Mouse (Mus musculus) intestine, embryonic 14.5 days (tissue): ENCODE measurements at regions not wholly inside any gene's neighbourhood (a gene's known extent, or its start where the extent isn't known, plus 50 kb on each side); places are given as distances from the start of the nearest gene placed in this dataset.
A peak's percentile ranks its signal among the peaks of the same experiment; 100 is the strongest.
"Not testable (repeated sequence)": the region's sequence is repeated elsewhere in the genome, so short reads cannot be mapped to it uniquely, and the experiment has no call there.

Experiments
- ATAC-seq: fragments of 200-750 bp; cut with Nextera tagmentation; replicated peaks from 2 replicates; pipeline ENCODE4 v1.8.0; 2017; ENCODE audit warnings: low read depth, moderate number of reproducible peaks, moderate TSS enrichment, moderate library complexity; ENCODE audit not compliant: low FRiP score, low TSS enrichment
- DNase-seq: peaks from one replicate; pipeline ENCODE4 v3.0.0-alpha.2; 2018; ENCODE audit warnings: low spot score
- H3K27ac ChIP-seq: fragments of 300-500 bp; sonication (generic); 2 replicates; pipeline ENCODE4 v1.5.1; 2014; ENCODE audit warnings: low read depth, mild to moderate bottlenecking, control low read depth
- H3K27me3 ChIP-seq: fragments of 300-500 bp; sonication (generic); replicated peaks from 2 replicates; pipeline ENCODE4 v1.6.1; 2014; ENCODE audit warnings: low read length, control low read depth; ENCODE audit not compliant: control insufficient read depth, insufficient read depth
- H3K36me3 ChIP-seq: fragments of 300-500 bp; sonication (generic); 2 replicates; pipeline ENCODE4 v1.6.1; 2014; ENCODE audit warnings: low read length, control low read depth; ENCODE audit not compliant: control insufficient read depth, insufficient read depth
- H3K4me1 ChIP-seq: fragments of 300-500 bp; sonication (generic); replicated peaks from 2 replicates; pipeline ENCODE4 v1.6.1; 2014; ENCODE audit warnings: low read length, control low read depth, mixed read lengths; ENCODE audit not compliant: control insufficient read depth, insufficient read depth
- H3K4me2 ChIP-seq: fragments of 300-500 bp; sonication (generic); 2 replicates; pipeline ENCODE4 v1.6.1; 2014; ENCODE audit warnings: low read length
- H3K4me3 ChIP-seq: fragments of 300-500 bp; sonication (generic); 2 replicates; pipeline ENCODE4 v1.5.1; 2014; ENCODE audit warnings: low read depth, low read length, control low read depth, mixed read lengths
- H3K9ac ChIP-seq: fragments of 300-500 bp; sonication (generic); 2 replicates; pipeline ENCODE4 v1.6.1; 2014; ENCODE audit warnings: mild to moderate bottlenecking, low read length
- H3K9me3 ChIP-seq: fragments of 300-500 bp; sonication (generic); 2 replicates; pipeline ENCODE4 v1.6.1; 2016; ENCODE audit warnings: low read length, control low read depth; ENCODE audit not compliant: control insufficient read depth
- WGBS: fragments of 180-500 bp; shearing (Covaris S2); extraction: QIAGEN DNeasy Blood & Tissue Kit; methylation state at CpG from one replicate; pipeline ENCODE4 v1.1.7; 2014; 5-methylcytosine and 5-hydroxymethylcytosine counted together

GRCm38 (mm10) chr13:111309848-111310692 is 55.3 kb downstream of the Actbl2 start:
- Histone ChIP-seq H3K9me3 (no peaks in the 10 kb centered on the region; the same call in 1 of the 2 replicates), H3K4me3 (no peak overlapping the region), H3K4me2 (no peak overlapping the region), H3K4me1 (no peaks in the 10 kb centered on the region), H3K27ac (no peak overlapping the region), H3K9ac (no peak overlapping the region), H3K27me3 (no peaks in the 10 kb centered on the region), H3K36me3 (no peaks in the 10 kb centered on the region)
- no peak for ATAC-seq
- 70% methylated on average over 14 of the region's 14 CpGs for WGBS
- no peak for DNase-seq

GRCm38 (mm10) chr13:111310693-111311045 is 55.9 kb downstream of the Actbl2 start:
- H3K4me3 ChIP-seq, result no peak overlapping the region
- no peak overlapping the region for H3K27ac ChIP-seq
- WGBS, result 94% methylated on average over 1 of the region's 1 CpGs
- no peak overlapping the region for H3K4me2 ChIP-seq
- no peaks in the 10 kb centered on the region for H3K27me3 ChIP-seq
- H3K9ac ChIP-seq, result no peak overlapping the region
- no peak for DNase-seq
- no peaks in the 10 kb centered on the region for H3K4me1 ChIP-seq
- ATAC-seq, result no peak
- no peaks in the 10 kb centered on the region; the same call in 1 of the 2 replicates for H3K9me3 ChIP-seq
- H3K36me3 ChIP-seq, result no peaks in the 10 kb centered on the region

- ATAC-seq, H3K4me3 ChIP-seq, H3K27me3 ChIP-seq, H3K9me3 ChIP-seq, H3K4me1 ChIP-seq, H3K27ac ChIP-seq, DNase-seq, H3K36me3 ChIP-seq, H3K9ac ChIP-seq, H3K4me2 ChIP-seq: not testable (repeated sequence)
- 85% methylated on average over 3 of the region's 3 CpGs for WGBS
These were observed 58.7 kb downstream of the Actbl2 start for GRCm38 (mm10) chr13:111313506-111313905.

DNA sequence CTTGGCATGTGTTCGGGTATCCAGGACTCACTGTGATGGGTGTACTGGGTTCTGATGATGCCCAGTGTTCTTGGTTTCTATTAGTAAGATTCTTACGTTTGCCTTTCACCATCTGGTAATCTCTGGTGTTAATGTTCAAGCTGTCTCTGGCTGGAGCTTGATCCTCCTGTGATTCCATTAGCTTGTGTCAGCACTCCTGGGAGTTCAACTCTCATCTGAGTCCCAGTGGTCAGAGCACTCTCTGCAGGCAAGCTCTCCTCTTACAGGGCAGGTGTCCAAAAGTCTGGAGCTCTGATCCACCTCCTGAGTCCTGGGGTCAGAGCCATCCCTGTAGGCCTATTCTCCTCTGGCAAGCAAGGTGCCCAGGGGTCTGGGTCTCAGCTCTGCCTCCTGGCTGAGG is 63.1 kb downstream of the Actbl2 start:
- not testable (repeated sequence) for H3K4me3 ChIP-seq, H3K4me2 ChIP-seq, H3K27me3 ChIP-seq, H3K36me3 ChIP-seq, DNase-seq, H3K9me3 ChIP-seq, ATAC-seq, H3K9ac ChIP-seq, H3K4me1 ChIP-seq, H3K27ac ChIP-seq
- 85% methylated on average over 2 of the region's 2 CpGs for WGBS

- Histone ChIP-seq H3K9ac (no peak overlapping the region), H3K9me3 (no peaks in the 10 kb centered on the region), H3K36me3 (no peaks in the 10 kb centered on the region), H3K4me2 (no peak overlapping the region), H3K27me3 (no peaks in the 10 kb centered on the region), H3K4me1 (0 out of 2 replicates have a peak, but pooled peaks cover 4% of the 10 kb centered on the region), H3K27ac (no peak overlapping the region), H3K4me3 (no peak overlapping the region)
- DNase-seq (no peak), ATAC-seq (no peak)
- WGBS, result 52% methylated on average over 8 of the region's 8 CpGs
These were observed 68.4 kb downstream of the Actbl2 start for GRCm38 (mm10) chr13:111323206-111323605.

- H3K27ac ChIP-seq, result 0 out of 2 replicates have a peak overlapping the region, but pooled peaks have one; percentile 23
- no peaks in the 10 kb centered on the region for H3K36me3 ChIP-seq
- 0 out of 2 replicates have a peak, but pooled peaks cover 4% of the 10 kb centered on the region for H3K4me1 ChIP-seq
- DNase-seq, result no peak
- 48% methylated on average over 16 of the region's 16 CpGs for WGBS
- H3K27me3 ChIP-seq, result no peaks in the 10 kb centered on the region
- no peak overlapping the region for H3K4me3 ChIP-seq
- ATAC-seq, result no peak
- no peak overlapping the region for H3K4me2 ChIP-seq
- no peak overlapping the region for H3K9ac ChIP-seq
- H3K9me3 ChIP-seq, result no peaks in the 10 kb centered on the region
These were observed 71.4 kb downstream of the Actbl2 start for GRCm38 (mm10) chr13:111326096-111326665.

DNA sequence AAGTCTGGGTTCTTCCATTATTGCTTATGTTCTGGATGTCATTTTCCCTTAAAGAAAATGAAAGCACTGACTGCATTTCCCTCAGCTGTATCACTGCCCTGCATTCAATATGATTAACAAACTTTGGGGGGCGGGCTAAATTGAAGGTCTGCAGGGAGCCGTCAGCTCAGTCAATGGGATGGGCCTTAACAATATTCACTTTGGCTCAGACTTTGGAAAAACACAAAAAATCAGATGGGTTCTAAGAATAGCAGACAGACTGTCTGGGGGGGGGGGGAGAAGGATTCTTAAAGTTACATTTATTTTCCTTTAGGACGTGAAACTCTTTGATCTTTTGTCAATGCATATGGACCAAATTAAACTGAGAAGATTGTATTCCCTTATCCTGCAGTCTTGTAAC is 78.2 kb downstream of the Actbl2 start:
- H3K9ac ChIP-seq, result no peak overlapping the region
- no peaks in the 10 kb centered on the region for H3K9me3 ChIP-seq
- peaks cover 11% of the 10 kb centered on the region; the same call in 1 of the 2 replicates for H3K4me1 ChIP-seq
- DNase-seq, result no peak
- H3K4me2 ChIP-seq, result no peak overlapping the region
- no peak overlapping the region for H3K27ac ChIP-seq
- no peaks in the 10 kb centered on the region for H3K27me3 ChIP-seq
- no peak overlapping the region for H3K4me3 ChIP-seq
- no peaks in the 10 kb centered on the region for H3K36me3 ChIP-seq
- WGBS, result 58% methylated on average over 3 of the region's 3 CpGs
- no peak for ATAC-seq

GRCm38 (mm10) chr13:111333851-111334250 is 79.0 kb downstream of the Actbl2 start:
- ATAC-seq, result peak; percentile 77; the same call in 1 of the 2 replicates
- Histone ChIP-seq H3K9me3 (no peaks in the 10 kb centered on the region), H3K36me3 (no peaks in the 10 kb centered on the region), H3K4me3 (no peak overlapping the region), H3K9ac (no peak overlapping the region), H3K4me2 (no peak overlapping the region), H3K4me1 (peaks cover 11% of the 10 kb centered on the region; the same call in 1 of the 2 replicates), H3K27me3 (no peaks in the 10 kb centered on the region), H3K27ac (peak overlapping the region; percentile 33; the same call in 1 of the 2 replicates)
- 34% methylated on average over 4 of the region's 4 CpGs for WGBS
- DNase-seq, result no peak
